Mouse (Mus musculus) hindbrain, embryonic 13.5 days (tissue): Measurements from ENCODE around the gene Csnka2ip. TPM values are rescaled to one million over a fixed set of nuclear protein-coding genes. Genes with fewer than 3 reads are reported as not detected.
A peak's percentile ranks its signal among the peaks of the same experiment; 100 is the strongest.

Experiments
- ATAC-seq: fragments of 200-750 bp; cut with Nextera tagmentation; 2 replicates; pipeline ENCODE4 v1.8.0; 2017; ENCODE audit warnings: moderate TSS enrichment; ENCODE audit not compliant: low FRiP score
- H3K27ac ChIP-seq: fragments of 300-500 bp; sonication (generic); 2 replicates; pipeline ENCODE4 v1.5.1; 2015; ENCODE audit warnings: inconsistent platforms, mild to moderate bottlenecking, moderate library complexity
- H3K27me3 ChIP-seq: fragments of 300-500 bp; sonication (generic); 2 replicates; pipeline ENCODE4 v1.6.1; 2015; ENCODE audit warnings: mild to moderate bottlenecking, inconsistent platforms
- H3K36me3 ChIP-seq: fragments of 300-500 bp; sonication (generic); 2 replicates; pipeline ENCODE4 v1.6.1; 2015; ENCODE audit warnings: mild to moderate bottlenecking, inconsistent platforms
- H3K4me1 ChIP-seq: fragments of 300-500 bp; sonication (generic); replicated peaks from 2 replicates; pipeline ENCODE4 v1.6.1; 2015; ENCODE audit warnings: inconsistent platforms
- H3K4me2 ChIP-seq: fragments of 300-500 bp; sonication (generic); 2 replicates; pipeline ENCODE4 v1.6.1; 2015; ENCODE audit warnings: inconsistent platforms, mild to moderate bottlenecking, moderate library complexity
- H3K4me3 ChIP-seq: fragments of 300-500 bp; sonication (generic); 2 replicates; pipeline ENCODE4 v1.5.1; 2015; ENCODE audit warnings: mild to moderate bottlenecking, inconsistent platforms
- H3K9ac ChIP-seq: fragments of 300-500 bp; sonication (generic); 2 replicates; pipeline ENCODE4 v1.6.1; 2015; ENCODE audit warnings: mild to moderate bottlenecking, inconsistent platforms
- H3K9me3 ChIP-seq: fragments of 300-500 bp; sonication (generic); 2 replicates; pipeline ENCODE4 v1.6.1; 2016; ENCODE audit warnings: inconsistent platforms
- WGBS: fragments of 180-500 bp; shearing (Covaris S2); methylation state at CpG from one replicate; pipeline ENCODE4 v1.1.7; 2015; 5-methylcytosine and 5-hydroxymethylcytosine counted together
- polyA plus RNA-seq: library from polyadenylated mRNA; unstranded; fragments of >200 nt; fragmentation: Nextera tagmentation; extraction: Ambion mirVana; gene quantifications from 2 replicates; pipeline ENCODE4 v1.2.1, GENCODE M21; 2015

Gene Csnka2ip
- polyA plus RNA-seq, result not detected in 2 replicates

GRCm38 (mm10) chr16:64602308-64602707, at the start of gene Csnka2ip:
TSS of gene Csnka2ip (minus strand) at chr16:64602408.
- no peak within 1 kb of the TSS for H3K4me2 ChIP-seq
- H3K9me3 ChIP-seq, result no peaks in the 10 kb centered on the region
- H3K27ac ChIP-seq, result no peak within 1 kb of the TSS
- no peak within 1 kb of the TSS for H3K4me3 ChIP-seq
- no peaks in the 10 kb centered on the region for H3K4me1 ChIP-seq
- H3K9ac ChIP-seq, result no peak within 1 kb of the TSS
- no peaks in the 10 kb centered on the region for H3K36me3 ChIP-seq
- 95% methylated on average over 1 of the region's 1 CpGs for WGBS
- no peak for ATAC-seq
- no peaks in the 10 kb centered on the region for H3K27me3 ChIP-seq

GRCm38 (mm10) chr16:64649594-64650290, 47.5 kb upstream of the Csnka2ip start:
- H3K4me3 ChIP-seq, result no peak overlapping the region
- 0 out of 2 replicates have a peak overlapping the region, but pooled peaks have one; percentile 8 for H3K27ac ChIP-seq

GRCm38 (mm10) chr16:64647771-64648170, 45.6 kb upstream of the Csnka2ip start:
- no peak overlapping the region for H3K4me2 ChIP-seq
- H3K4me3 ChIP-seq, result no peak overlapping the region
- WGBS, result 82% methylated on average over 2 of the region's 2 CpGs
- ATAC-seq, result no peak
- peaks cover 6% of the 10 kb centered on the region for H3K4me1 ChIP-seq
- H3K27me3 ChIP-seq, result no peaks in the 10 kb centered on the region
- H3K36me3 ChIP-seq, result no peaks in the 10 kb centered on the region
- no peak overlapping the region for H3K27ac ChIP-seq
- no peaks in the 10 kb centered on the region for H3K9me3 ChIP-seq
- H3K9ac ChIP-seq, result no peak overlapping the region

More at GRCm38 (mm10) chr16:64649594-64650290, 47.5 kb upstream of the Csnka2ip start:
- Histone ChIP-seq H3K27me3 (no peaks in the 10 kb centered on the region), H3K9me3 (no peaks in the 10 kb centered on the region), H3K36me3 (no peaks in the 10 kb centered on the region), H3K4me2 (0 out of 2 replicates have a peak overlapping the region, but pooled peaks have one; percentile 3), H3K4me1 (peaks cover 6% of the 10 kb centered on the region), H3K9ac (no peak overlapping the region)
- ATAC-seq, result 0 out of 2 replicates have a peak, but pooled peaks have one; percentile 82
- WGBS, result 35% methylated on average over 13 of the region's 13 CpGs

GRCm38 (mm10) chr16:64635110-64635509, 32.9 kb upstream of the Csnka2ip start:
- Histone ChIP-seq H3K27me3 (no peaks in the 10 kb centered on the region), H3K9me3 (no peaks in the 10 kb centered on the region), H3K4me2 (no peak overlapping the region), H3K36me3 (no peaks in the 10 kb centered on the region), H3K4me1 (no peaks in the 10 kb centered on the region), H3K27ac (no peak overlapping the region), H3K9ac (no peak overlapping the region), H3K4me3 (no peak overlapping the region)
- ATAC-seq, result no peak
- 73% methylated on average over 1 of the region's 1 CpGs for WGBS

- Histone ChIP-seq H3K27me3 (no peaks in the 10 kb centered on the region), H3K4me1 (no peaks in the 10 kb centered on the region), H3K27ac (no peak overlapping the region), H3K9ac (no peak overlapping the region), H3K4me2 (no peak overlapping the region), H3K36me3 (no peaks in the 10 kb centered on the region), H3K4me3 (no peak overlapping the region), H3K9me3 (no peaks in the 10 kb centered on the region)
- WGBS, result 81% methylated on average over 6 of the region's 6 CpGs
- ATAC-seq, result no peak
Measured at GRCm38 (mm10) chr16:64620116-64620515, 17.9 kb upstream of the Csnka2ip start.

GRCm38 (mm10) chr16:64614648-64615047, 12.4 kb upstream of the Csnka2ip start:
- no peaks in the 10 kb centered on the region for H3K36me3 ChIP-seq

GRCm38 (mm10) chr16:64607793-64608192, 5.6 kb upstream of the Csnka2ip start:
- no peaks in the 10 kb centered on the region for H3K36me3 ChIP-seq
- no peaks in the 10 kb centered on the region for H3K27me3 ChIP-seq
- H3K27ac ChIP-seq, result no peak overlapping the region
- H3K4me1 ChIP-seq, result no peaks in the 10 kb centered on the region
- ATAC-seq, result no peak
- H3K4me2 ChIP-seq, result no peak overlapping the region
- H3K9ac ChIP-seq, result no peak overlapping the region
- WGBS, result 83% methylated on average over 1 of the region's 1 CpGs
- H3K4me3 ChIP-seq, result no peak overlapping the region
- H3K9me3 ChIP-seq, result no peaks in the 10 kb centered on the region

More at GRCm38 (mm10) chr16:64614648-64615047, 12.4 kb upstream of the Csnka2ip start:
- Histone ChIP-seq H3K9ac (no peak overlapping the region), H3K27ac (no peak overlapping the region), H3K4me2 (no peak overlapping the region), H3K4me1 (no peaks in the 10 kb centered on the region), H3K27me3 (no peaks in the 10 kb centered on the region), H3K9me3 (no peaks in the 10 kb centered on the region), H3K4me3 (no peak overlapping the region)
- WGBS, result 81% methylated on average over 3 of the region's 3 CpGs
- ATAC-seq, result no peak

- no peaks in the 10 kb centered on the region for H3K4me1 ChIP-seq
- no peaks in the 10 kb centered on the region for H3K27me3 ChIP-seq
- 78% methylated on average over 2 of the region's 2 CpGs for WGBS
- H3K27ac ChIP-seq, result no peak overlapping the region
- no peak overlapping the region for H3K4me2 ChIP-seq
- no peak for ATAC-seq
- H3K9ac ChIP-seq, result no peak overlapping the region
- H3K9me3 ChIP-seq, result no peaks in the 10 kb centered on the region
- H3K36me3 ChIP-seq, result no peaks in the 10 kb centered on the region
- no peak overlapping the region for H3K4me3 ChIP-seq
Measured at GRCm38 (mm10) chr16:64586825-64587224, 15.4 kb downstream of the Csnka2ip start.

GRCm38 (mm10) chr16:64586262-64586619, 16.0 kb downstream of the Csnka2ip start:
- no peaks in the 10 kb centered on the region for H3K27me3 ChIP-seq
- no peak for ATAC-seq
- WGBS, result 89% methylated on average over 4 of the region's 4 CpGs

GRCm38 (mm10) chr16:64585599-64586261, 16.5 kb downstream of the Csnka2ip start:
- no peak overlapping the region for H3K27ac ChIP-seq
- no peak overlapping the region for H3K4me3 ChIP-seq
- H3K27me3 ChIP-seq, result no peaks in the 10 kb centered on the region
- H3K4me2 ChIP-seq, result no peak overlapping the region
- H3K9me3 ChIP-seq, result no peaks in the 10 kb centered on the region
- H3K9ac ChIP-seq, result no peak overlapping the region
- no peaks in the 10 kb centered on the region for H3K36me3 ChIP-seq
- no peak for ATAC-seq
- no peaks in the 10 kb centered on the region for H3K4me1 ChIP-seq
- 91% methylated on average over 8 of the region's 8 CpGs for WGBS

More at GRCm38 (mm10) chr16:64586262-64586619, 16.0 kb downstream of the Csnka2ip start:
- Histone ChIP-seq H3K4me1 (no peaks in the 10 kb centered on the region), H3K9ac (no peak overlapping the region), H3K4me2 (no peak overlapping the region), H3K36me3 (no peaks in the 10 kb centered on the region), H3K4me3 (no peak overlapping the region), H3K9me3 (no peaks in the 10 kb centered on the region), H3K27ac (no peak overlapping the region)

GRCm38 (mm10) chr16:64584591-64584990, 17.6 kb downstream of the Csnka2ip start:
- no peak for ATAC-seq
- WGBS, result 82% methylated on average over 4 of the region's 4 CpGs
- H3K4me1 ChIP-seq, result no peaks in the 10 kb centered on the region

GRCm38 (mm10) chr16:64583406-64583805, 18.8 kb downstream of the Csnka2ip start:
- Histone ChIP-seq H3K9me3 (no peaks in the 10 kb centered on the region), H3K9ac (no peak overlapping the region), H3K4me1 (no peaks in the 10 kb centered on the region), H3K36me3 (no peaks in the 10 kb centered on the region), H3K27ac (no peak overlapping the region), H3K27me3 (no peaks in the 10 kb centered on the region), H3K4me3 (no peak overlapping the region), H3K4me2 (no peak overlapping the region)
- no peak for ATAC-seq
- WGBS, result 48% methylated on average over 3 of the region's 3 CpGs

More at GRCm38 (mm10) chr16:64584591-64584990, 17.6 kb downstream of the Csnka2ip start:
- no peak overlapping the region for H3K9ac ChIP-seq
- no peak overlapping the region for H3K27ac ChIP-seq
- H3K27me3 ChIP-seq, result no peaks in the 10 kb centered on the region
- H3K9me3 ChIP-seq, result no peaks in the 10 kb centered on the region
- H3K4me2 ChIP-seq, result no peak overlapping the region
- H3K36me3 ChIP-seq, result no peaks in the 10 kb centered on the region
- H3K4me3 ChIP-seq, result no peak overlapping the region
